Mouse (Mus musculus) spleen, postnatal 36 days (tissue): ENCODE data around the gene Setd5.
A peak's percentile ranks its signal among the peaks of the same experiment; 100 is the strongest.

ENCODE experiments used
- DNase-seq, 2 experiments: peaks; one replicate each; pipeline ENCODE4 v3.0.0; 2022; ENCODE audit warnings: low spot score in 2 of 2, mixed read lengths in 1 of 2

Setd5 gene

DNA sequence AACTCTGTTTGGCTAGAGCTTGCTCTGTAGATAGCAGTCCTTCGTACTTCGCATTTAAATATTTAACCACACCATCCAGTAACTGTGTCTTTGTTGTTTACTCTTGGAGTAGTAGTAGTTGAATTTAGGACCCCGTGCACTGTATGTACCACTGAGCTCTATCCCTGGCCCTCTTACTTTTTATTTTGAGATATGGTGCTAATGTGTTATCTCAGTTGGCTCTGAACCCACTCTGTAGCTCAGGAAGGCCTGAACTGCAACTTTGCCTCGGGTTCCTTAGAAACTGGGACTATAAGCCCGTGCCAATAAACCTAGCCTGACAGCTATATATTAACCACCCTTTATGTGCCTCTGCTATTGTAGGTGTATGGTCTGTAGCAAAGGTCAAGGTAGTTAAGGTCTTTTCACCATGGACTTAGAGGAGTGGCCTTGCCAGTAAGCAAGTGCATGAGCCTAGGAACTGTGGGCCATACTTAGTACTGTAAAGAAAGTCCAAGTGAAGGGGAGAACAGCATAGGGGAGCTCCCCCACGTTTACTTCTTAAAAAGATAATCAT, 22.5 kb upstream of the Setd5 start:
- no peak for DNase-seq

DNA sequence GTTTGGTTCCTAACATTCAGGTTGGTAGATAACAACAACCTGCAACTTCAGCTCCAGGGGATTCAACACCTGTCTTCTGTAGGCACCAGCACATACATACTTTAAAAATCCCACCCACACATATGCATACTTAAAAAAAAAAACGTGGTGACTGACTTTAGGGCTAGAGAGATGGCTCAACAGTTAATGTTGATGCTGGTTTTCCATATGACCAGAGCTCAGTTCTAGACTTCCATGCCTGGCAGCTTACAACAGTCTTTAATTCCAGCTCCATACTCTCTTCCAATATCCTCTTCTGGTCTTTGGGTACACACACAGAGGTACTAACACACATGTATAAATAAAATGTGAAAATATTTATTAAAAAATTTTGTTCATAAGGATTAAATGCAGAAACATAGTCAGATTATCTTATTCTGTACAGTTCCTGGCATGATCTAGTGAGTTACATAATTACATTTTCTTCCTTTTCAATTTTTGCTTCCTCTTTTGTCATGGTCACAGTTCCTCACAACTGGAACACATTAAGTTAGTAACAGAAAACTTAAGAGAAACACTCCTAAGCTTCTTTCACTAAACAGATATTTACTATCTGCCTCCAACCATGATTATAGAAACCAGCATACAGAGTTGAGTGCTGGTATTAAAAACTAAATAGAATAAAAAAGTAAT, 16.1 kb upstream of the Setd5 start:
- no peak for DNase-seq

DNA sequence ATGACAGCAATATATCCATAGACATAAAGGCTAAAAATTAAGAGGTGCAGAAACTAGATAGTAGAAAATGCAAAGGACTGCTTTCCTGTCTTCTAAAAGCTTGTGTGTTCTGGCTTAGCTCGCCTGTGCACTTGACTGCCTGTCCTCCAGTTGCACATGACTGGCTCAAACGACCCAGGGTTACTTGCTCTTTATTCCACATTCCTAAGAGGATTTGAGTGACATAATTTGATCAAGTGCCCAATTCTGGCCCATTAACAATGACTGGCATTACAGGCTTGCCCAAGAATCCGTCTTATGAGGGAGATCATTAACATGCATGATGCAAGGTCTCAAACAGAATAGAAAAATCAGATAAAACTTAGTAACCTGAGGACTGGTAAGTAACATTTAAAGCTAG, 14.9 kb upstream of the Setd5 start:
- DNase-seq: no peak

DNA sequence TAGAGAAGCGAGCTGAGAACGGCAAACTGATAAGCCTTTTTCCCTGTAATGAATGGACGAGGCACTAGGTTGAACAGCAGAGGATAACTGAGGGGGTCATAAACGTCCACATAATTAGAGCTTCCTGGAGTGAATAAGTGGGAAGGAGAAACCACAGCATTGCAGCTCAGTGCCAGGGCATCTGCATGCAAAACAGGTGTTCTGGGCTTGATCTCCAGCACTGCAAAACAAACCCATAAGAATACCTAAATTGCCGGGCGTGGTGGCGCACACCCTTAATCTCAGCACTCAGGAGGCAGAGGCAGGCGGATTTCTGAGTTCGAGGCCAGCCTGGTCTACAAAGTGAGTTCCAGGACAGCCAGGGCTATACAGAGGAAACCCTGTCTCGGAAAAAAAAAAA, 13.8 kb upstream of the Setd5 start:
- DNase-seq: no peak

DNA sequence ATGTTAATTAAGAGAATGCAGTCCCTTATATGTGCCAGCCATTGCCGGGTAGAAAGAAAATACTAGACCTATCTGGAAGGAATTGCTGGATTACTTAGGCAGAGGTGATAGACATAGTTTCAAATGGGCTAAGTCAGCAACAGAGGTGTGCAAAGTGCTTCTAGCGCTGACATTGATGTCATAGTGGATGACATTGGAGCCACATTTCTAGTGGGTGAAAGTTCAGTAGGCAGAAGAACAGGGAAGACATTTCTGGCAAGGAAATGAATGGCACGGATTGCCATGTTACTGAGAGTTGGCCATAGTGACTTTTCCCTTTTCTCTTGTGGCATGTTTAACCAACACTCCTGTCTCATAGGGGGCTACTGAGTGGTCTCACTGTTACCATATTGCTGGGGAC, 12.0 kb upstream of the Setd5 start:
- DNase-seq: no peak

DNA sequence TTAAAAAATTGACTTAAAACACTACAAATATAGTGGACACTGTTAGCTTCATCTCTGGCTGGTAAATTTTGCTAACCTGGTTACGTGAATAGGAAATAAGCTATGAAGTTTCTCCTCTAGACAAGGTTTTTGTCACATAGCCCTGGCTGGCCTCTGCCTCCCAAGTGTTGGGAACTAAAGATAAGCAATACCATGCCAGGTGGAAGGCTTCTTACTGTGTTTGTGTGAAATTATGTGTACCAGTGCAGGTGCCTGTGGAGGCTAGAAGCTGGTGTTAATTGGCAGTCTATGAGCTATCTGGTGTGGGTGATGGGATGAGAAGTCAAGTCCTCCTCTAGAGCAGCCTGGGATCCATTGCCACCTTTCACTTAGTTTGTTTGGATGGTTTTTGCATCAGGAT, 8.0 kb upstream of the Setd5 start:
- DNase-seq: no peak

DNA sequence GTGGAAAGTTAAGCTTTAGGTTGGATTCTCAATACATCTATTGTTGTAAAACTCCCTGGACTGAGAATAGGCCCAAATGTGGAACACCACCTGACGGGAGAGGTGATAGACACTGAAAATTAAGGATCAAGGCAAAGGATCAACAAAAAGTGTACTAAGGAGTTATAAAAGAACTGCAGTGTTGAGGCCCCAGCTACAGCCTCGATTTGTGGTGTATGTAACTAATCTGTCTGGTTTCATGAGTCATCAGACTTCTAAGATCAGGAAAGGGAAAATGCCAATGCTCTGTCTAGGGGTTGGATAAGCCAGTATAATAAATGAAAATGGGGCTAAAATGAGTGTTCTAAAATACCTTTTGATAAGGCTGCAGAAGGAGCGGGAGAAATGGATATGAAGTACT, 1.9 kb upstream of the Setd5 start:
- DNase-seq: no peak

DNA sequence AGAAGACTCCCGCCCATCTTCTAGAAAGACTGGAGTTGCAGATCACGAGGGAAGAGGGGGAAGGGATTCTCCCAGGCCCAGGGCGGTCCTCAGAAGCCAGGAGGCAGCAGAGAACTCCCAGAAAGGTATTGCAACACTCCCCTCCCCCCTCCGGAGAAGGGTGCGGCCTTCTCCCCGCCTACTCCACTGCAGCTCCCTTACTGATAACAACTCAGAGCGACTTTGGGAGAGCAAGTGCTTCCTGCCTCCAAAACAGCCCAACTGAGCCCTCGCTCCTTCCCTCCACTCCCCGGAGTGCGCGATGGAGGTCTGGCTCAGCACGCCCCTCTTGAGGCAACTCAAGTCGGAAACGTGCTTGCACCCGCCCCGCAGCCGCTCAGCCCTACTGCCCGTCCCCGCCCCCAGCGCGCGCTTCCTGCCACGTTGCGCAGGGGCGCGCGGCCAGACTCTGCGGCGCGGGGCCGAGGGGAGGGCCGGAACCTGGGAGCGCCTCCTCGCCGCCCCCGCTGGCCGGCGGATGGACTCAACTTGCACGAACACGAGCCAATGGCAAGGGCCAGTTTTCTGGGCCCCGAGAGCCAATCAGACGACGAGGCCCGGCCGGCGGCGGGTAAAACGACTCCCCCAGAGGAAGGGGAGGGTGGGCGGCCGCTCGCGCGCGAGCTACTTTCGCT, 1.0 kb upstream of the Setd5 start:
- DNase-seq: peak; percentile 94 to 95

DNA sequence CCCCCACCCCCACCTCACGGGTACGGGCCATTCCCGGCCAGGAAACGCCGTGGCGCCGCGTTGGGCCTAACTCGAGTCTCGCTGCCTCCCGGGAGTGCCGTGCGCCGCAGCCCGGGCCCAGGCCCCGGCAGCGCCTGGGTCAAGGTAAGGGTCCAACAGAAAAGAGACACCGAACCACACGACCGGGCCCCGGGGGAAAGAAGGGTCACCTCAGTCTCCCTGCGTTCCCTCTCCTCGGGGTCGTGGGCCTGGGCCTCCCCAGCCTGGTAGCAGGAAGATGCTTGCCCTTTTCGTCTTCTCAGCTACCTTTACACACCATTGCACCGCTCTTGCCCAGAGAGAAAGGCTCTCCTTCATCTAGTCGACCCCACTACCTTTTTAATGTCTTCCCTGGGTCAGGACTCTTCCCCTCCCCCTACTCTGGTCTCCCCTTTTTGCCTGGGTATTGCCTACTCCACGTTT, 435 bp downstream of the Setd5 start:
- DNase-seq: no peak

DNA sequence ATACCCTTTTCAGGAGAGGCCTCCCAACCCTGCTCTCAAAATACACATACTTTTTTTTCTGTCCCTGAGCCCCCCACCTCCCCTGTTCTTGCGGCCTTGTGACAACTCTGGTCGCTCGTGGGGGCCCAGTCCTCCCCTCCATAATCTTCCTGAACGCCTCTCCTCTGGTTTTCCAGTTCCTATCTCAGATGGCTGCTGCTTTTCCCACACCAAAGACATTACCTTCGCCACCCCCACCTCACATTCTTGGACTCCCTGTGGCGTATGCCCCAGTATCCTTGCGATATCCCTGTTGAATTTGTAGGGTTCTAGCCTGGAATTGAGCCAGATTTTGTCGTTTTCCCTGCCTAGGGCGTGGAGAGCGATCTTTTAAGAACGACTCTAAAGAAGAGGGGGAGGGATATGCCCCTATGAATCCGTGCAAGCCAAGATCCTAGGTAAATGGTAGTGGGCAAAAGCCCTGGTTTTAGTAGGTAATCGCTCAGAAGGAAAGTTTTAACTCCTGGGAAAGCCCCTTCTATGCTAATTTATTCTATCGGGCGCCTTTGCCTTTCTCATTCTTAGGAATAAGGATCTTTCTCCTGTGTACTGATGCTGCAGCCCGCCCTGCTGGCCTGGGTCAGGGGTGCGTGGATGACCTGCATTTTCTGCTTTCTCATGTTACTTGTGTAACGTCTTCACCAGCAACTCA, 1.0 kb downstream of the Setd5 start:
- DNase-seq: peak in 1 of 2 experiments; percentile 26

DNA sequence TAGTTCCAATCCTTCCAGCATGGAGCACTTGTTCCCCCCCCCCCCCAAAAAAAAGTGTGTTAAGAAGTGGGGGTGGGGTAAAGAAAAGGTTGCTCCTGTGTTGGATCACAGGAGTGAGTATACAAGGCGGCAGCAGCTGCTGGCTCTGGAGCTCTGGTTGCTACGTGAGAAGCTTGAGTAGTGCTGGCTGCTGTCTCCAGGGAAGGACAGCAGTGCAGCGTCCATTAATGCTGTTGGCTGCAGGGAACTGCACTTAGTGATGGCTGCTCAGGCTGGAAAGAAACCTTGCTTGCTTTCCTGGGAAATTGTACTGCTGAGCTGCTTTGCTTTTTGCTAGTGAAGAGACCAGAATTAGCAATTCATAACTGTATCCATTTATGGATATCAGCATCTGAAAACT, 2.3 kb downstream of the Setd5 start:
- no peak for DNase-seq

DNA sequence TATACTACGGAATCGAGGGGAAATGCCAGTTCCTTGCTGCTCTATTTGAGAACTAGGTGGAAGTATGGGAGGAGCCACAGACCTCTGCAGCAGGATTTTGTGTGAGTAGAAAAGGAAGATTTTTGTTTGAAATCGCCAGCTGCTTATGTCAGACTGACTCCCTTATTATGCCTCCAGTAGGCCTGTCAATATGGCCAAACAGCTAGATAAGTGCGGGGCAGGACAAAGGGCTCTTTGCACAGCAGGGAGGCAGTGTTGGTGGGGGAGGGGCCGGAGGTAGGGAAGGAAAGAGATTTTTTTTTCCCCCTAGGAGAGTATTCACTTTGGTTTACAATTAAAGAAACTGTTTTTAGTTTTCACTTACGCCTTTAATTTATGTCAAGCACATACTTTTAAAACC, 5.1 kb downstream of the Setd5 start:
- DNase-seq: no peak

DNA sequence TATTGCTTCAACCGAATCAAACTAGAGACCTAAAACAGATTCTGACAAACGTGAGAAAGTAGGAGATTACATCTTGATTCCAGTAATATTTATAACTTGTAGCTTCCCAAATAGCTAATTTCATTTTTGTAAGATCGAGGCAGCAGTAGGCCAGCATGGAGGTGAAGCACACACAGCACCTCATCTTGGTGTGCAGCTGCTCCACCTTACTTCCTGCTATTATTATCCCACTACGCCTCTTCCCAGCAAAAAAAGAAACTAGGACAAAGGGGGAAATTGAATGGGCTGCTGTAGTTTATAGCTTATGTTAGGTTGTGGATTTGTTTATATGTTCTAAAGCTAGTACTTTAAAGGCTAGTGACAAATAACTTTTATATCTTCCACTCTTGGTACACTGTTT, 7.4 kb downstream of the Setd5 start:
- DNase-seq: no peak

DNA sequence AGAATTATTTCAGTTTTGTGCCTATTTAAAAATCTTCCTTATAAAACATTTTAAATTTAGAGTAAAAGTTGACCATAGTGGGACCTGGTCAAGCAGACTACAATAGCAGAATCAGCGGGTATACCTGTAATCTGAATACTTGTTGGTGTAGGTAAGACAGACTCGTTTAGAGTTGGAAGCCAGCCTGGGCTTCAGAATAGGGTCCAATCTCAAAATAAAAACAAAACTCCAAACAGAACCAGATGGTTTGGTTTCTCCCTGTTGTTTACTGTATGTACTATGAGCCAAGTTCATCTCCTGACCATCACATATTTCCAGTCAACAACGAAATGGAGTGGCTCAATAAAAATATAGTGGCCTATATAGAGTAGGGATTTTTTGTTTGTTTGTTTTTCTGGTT, 16.0 kb downstream of the Setd5 start:
- DNase-seq: no peak

DNA sequence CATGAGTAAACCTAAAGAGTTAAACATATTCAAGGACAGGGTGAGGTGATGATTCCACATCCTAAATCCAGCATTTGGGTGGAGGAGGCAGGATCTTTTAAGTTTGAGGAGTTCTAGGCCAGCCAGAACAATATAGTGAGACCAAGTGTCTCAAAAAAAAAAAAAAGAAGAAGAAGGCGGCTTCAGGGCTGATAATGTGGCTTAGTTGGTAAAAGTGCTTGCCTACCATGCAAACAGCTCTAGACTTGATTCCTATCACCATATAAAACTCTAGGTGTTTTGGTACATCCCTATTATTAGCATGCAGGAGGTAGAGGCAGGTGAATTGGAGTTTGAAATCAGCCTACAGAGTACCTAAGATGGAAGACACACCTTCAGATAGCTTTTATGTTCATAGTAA, 18.4 kb downstream of the Setd5 start:
- DNase-seq: no peak

DNA sequence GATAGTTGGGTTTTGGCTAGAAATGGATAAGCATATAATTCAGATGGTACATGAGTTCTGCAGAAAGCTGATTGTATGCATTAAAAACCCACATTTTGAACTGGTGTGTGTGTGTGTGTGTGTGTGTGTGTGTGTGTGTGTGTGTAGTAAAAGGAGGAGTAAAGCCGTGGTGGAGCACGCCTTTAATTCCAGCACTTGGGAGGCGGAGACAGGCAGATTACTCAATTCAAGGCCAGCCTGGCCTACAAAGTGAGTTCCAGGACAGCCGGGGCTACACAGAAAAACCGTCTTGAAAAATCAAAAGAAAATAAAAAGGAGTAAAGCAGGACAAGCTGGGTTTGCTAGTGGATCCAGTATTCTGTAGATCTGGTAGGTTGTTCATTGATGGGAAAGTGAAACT, 20.5 kb downstream of the Setd5 start:
- no peak for DNase-seq

DNA sequence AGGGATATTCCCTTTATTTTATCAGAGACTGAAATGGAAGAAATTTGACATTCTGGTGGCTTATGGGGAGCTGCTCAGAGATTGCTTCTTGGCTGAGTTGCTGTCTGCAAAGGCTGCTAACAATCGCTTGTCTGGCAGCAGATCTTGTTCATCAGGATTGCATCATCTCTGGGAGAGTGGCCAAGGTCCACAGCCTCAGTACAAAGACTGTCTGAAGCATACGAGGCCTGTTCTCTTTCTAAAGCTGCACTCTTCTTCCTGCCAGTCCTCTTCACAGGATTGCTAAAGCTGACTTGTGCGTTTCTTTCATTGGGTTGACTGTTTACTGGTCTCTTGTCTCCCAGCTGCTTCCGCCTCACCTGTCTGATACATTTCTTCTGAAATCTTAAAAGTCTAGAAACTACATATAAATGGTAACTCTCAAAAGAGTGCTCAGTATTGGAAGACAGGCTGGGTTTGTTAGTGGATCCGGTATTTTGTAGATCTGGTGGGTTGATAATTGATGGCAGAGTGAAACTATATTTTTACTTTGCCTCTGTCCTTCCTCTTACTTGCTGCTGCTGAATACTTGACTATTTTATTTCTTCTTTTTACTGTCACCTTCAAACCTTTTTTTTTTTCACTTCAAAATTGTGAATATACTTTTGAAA, 22.6 kb downstream of the Setd5 start:
- peak; percentile 34 to 37 for DNase-seq

DNA sequence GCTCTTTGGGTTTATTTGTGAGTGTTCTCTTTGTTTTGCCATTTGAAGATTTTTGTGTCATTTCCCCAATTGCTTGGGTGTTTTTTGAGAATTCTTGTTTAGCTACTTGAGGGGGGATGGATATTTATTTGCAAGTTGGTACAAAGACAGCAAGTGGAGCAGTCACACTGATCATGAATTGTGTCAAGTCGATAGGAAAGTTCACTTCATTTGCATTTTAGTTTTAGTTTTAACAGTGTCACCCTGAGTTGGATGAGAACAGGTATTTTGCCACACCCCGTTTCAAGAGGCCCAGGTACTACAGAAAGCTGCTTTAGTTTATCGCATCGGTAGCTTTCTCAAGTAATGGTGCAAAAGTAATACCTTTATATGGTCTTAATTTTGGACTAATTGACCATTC, 25.4 kb downstream of the Setd5 start:
- no peak for DNase-seq

DNA sequence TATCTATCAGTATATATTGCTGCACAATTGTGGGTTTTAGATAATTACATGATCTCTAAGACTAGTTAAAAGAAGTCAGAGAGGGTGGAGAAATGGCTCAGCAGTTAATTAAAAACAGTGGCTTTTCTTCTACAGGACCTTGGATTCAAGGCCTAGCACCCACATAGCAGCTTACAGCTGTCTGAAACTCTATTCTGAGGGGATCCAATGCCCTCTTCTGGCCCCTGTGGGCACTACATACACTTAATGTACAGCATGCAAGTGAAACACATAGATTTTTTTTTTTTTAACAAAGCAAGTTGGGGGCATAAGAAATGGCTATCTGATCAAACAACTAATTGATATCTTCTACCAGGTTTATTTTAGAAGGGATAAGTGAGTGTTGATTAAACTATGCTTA, 26.6 kb downstream of the Setd5 start:
- peak; percentile 61 to 73 for DNase-seq

DNA sequence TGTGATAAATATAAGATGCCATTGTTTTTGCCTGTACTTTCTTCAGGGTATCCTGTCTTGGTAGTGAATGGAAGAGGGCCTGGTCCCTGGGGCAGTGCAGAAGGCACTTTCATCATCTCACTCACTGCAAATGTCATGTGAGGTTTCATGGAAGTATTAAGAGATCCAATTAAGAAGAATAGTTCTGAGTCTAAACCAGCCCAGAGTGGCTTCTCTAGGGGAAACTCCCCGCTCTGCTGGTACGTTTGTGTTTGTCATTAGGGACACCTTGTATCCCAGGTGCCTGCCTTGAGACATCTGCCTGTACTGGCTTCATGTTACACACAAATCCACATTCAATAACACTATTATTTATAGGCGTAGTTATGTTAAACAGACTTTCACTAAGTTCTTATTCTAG, 32.2 kb downstream of the Setd5 start:
- DNase-seq: no peak

DNA sequence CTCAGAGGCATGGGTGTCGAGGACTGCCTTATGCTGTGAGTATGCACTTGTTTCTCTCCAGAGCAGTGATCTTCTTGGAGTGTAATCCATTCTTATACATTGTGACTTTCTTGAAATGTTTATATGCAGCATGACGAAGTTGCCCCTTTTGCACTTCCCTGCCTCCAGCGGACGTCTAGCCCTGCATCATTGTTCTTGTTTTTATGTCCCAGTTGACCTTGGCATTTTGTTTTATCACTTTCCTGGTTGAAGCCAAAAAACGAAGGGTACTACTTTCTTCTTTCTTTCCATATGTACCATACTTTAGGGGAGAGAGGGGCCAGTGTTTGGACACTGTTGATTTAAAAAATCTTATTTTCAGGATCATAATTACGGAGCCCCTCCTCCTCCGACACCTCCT, 32.8 kb downstream of the Setd5 start:
- no peak for DNase-seq

DNA sequence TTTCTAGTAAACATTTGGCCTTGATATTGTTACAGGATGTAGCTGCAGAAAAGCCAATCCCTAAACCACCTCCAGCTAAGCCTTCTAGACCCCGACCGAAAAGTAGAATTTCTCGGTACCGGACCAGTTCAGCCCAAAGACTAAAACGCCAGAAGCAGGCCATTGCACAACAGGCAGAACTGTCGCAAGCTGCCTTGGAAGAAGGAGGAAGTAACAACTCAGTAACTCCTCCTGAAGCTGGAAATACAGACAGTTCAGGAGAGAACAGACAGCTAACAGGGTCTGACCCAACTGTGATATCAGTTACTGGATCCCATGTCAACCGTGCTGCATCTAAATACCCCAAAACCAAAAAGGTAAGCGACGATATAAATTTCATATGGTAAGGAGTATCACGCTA, 43.6 kb downstream of the Setd5 start:
- no peak for DNase-seq
